Mouse (Mus musculus) forebrain, embryonic 16.5 days (tissue): ENCODE data around the gene Lrpprc. TPM values are rescaled to one million over a fixed set of nuclear protein-coding genes. Genes with fewer than 3 reads are reported as not detected.
"Not testable (repeated sequence)": the region's sequence is repeated elsewhere in the genome, so short reads cannot be mapped to it uniquely, and the experiment has no call there.

Experiments
- ATAC-seq: fragments of 200-750 bp; cut with Nextera tagmentation; 2 replicates; pipeline ENCODE4 v1.8.0; 2017; ENCODE audit warnings: mild to moderate bottlenecking, moderate library complexity
- H3K27ac ChIP-seq: fragments of 300-500 bp; sonication (generic); 2 replicates; pipeline ENCODE4 v1.5.1; 2014; ENCODE audit warnings: low read length, control low read depth
- H3K27me3 ChIP-seq: fragments of 300-500 bp; sonication (generic); replicated peaks from 2 replicates; pipeline ENCODE4 v1.6.1; 2014; ENCODE audit warnings: low read length; ENCODE audit not compliant: control insufficient read depth, insufficient read depth
- H3K36me3 ChIP-seq: fragments of 300-500 bp; sonication (generic); 2 replicates; pipeline ENCODE4 v1.6.1; 2014; ENCODE audit not compliant: control insufficient read depth, insufficient read depth
- H3K4me1 ChIP-seq: fragments of 300-500 bp; sonication (generic); replicated peaks from 2 replicates; pipeline ENCODE4 v1.6.1; 2014; ENCODE audit warnings: low read length; ENCODE audit not compliant: control insufficient read depth, insufficient read depth
- H3K4me2 ChIP-seq: fragments of 300-500 bp; sonication (generic); 2 replicates; pipeline ENCODE4 v1.6.1; 2014; ENCODE audit warnings: mild to moderate bottlenecking, low read length, control low read depth
- H3K4me3 ChIP-seq: fragments of 300-500 bp; sonication (generic); replicated peaks from 2 replicates; pipeline ENCODE4 v1.5.1; 2014; ENCODE audit warnings: mild to moderate bottlenecking, low read length, control low read depth
- H3K9ac ChIP-seq: fragments of 300-500 bp; sonication (generic); replicated peaks from 2 replicates; pipeline ENCODE4 v1.6.1; 2014; ENCODE audit warnings: low read depth, low read length, control low read depth
- H3K9me3 ChIP-seq: fragments of 300-500 bp; sonication (generic); 2 replicates; pipeline ENCODE4 v1.6.1; 2016; ENCODE audit warnings: low read length; ENCODE audit not compliant: control insufficient read depth
- WGBS: fragments of 180-500 bp; shearing (Covaris S2); extraction: QIAGEN DNeasy Blood & Tissue Kit; methylation state at CpG from one replicate; pipeline ENCODE4 v1.1.7; 2014; 5-methylcytosine and 5-hydroxymethylcytosine counted together
- polyA plus RNA-seq: library from polyadenylated mRNA; unstranded; fragments of >200 nt; fragmentation: Nextera tagmentation; extraction: Ambion mirVana; gene quantifications from 2 replicates; pipeline ENCODE4 v1.2.1, GENCODE M21; 2015

Gene Lrpprc
- polyA plus RNA-seq: 46.8 and 50.6 TPM in 2 replicates

DNA sequence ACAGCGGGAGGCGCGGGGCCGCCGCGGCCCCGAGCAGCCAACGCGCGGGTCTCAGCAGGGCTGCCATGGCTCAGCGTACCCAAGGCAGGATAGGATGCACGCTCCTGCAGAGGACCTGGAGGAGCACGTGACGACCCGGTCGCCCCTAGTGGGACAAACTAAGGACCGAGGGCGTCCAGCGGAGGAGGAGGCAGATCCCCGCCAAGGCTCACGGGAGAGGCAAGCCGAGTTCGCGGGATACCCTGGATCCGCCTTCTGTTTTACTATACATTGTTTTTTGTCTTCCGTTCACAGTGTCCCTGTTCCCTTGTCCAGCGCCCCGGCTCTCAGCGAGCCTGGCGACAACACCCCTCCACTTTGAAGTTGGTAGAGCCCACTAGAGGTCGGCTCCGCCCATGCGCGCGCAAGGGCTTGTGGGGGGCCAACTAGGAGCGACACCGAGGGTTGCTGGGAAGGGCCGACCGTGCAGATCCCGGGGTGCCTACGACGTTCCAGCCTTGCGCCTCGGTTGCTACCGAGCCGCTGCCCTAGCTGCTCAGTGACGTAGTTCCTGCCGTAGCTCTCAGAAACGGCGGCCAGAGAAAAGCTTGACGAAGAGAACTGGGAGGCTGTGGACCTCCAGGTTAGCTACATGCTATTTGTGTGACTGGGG is at the start of gene Lrpprc:
Gene Lrpprc, minus strand, starts transcription at position 343 of the 652 bp plus-strand sequence.
- peak; percentile 99 for ATAC-seq
- peaks cover 21% of the 10 kb centered on the region for H3K4me1 ChIP-seq
- H3K27me3 ChIP-seq: no peaks in the 10 kb centered on the region
- H3K4me3 ChIP-seq: peak within 1 kb of the TSS; percentile 75
- H3K36me3 ChIP-seq: no peaks in the 10 kb centered on the region; the same call in 1 of the 2 replicates
- H3K9me3 ChIP-seq: no peaks in the 10 kb centered on the region
- peak within 1 kb of the TSS; percentile 84 for H3K9ac ChIP-seq
- H3K27ac ChIP-seq: peak within 1 kb of the TSS; percentile 75
- under 1% methylated on average over 51 of the region's 51 CpGs for WGBS
- H3K4me2 ChIP-seq: peak within 1 kb of the TSS; percentile 68

DNA sequence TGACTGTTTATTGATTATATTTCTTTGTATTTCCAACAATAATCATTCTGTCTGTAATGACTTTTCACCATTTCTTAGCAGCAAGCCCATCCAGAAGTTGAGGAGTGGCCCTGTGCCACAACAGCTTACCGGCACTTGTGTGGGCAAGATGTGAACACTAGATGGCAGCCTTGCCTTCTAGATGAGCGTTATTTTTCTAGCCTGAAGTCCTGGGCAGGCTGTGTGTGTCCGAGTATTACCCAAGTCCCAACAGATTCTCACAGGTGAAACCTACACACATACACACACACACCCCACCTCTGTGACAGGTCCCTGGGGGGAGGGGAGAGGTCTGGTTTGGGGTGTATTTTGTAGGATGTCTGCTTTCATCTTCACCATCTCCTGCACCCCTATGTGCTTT is 47.2 kb upstream of the Lrpprc start:
- 2% methylated on average over 3 of the region's 3 CpGs for WGBS
- Histone ChIP-seq H3K9me3 (no peaks in the 10 kb centered on the region), H3K27ac (no peak overlapping the region), H3K4me1 (no peaks in the 10 kb centered on the region), H3K4me3 (no peak overlapping the region), H3K4me2 (no peak overlapping the region), H3K9ac (no peak overlapping the region), H3K27me3 (no peaks in the 10 kb centered on the region), H3K36me3 (no peaks in the 10 kb centered on the region)
- peak; percentile 64 for ATAC-seq

DNA sequence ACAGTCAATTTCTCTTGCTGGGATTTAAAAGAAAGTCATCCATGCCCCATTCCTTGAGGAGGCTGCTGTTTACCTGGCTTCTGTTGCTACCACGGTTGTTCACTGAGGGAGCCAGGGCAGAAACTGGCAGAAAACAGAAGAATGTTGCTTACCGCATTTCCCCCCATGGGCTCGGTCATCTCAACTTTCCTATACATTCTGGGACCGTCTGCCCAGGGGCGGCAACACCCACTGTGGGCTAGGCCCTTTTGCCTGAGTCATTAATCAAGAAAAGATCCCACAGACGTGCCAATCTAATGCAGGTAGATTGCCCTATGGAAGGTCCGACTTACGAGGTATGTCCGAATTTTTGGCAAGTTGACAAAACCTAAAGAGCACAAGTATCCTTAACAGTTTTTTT is 44.7 kb upstream of the Lrpprc start:
- Histone ChIP-seq H3K4me3 (no peak overlapping the region), H3K9me3 (no peaks in the 10 kb centered on the region), H3K36me3 (no peaks in the 10 kb centered on the region), H3K9ac (no peak overlapping the region), H3K27ac (no peak overlapping the region), H3K4me2 (no peak overlapping the region), H3K27me3 (no peaks in the 10 kb centered on the region), H3K4me1 (no peaks in the 10 kb centered on the region)
- WGBS: 85% methylated on average over 9 of the region's 9 CpGs
- no peak for ATAC-seq

DNA sequence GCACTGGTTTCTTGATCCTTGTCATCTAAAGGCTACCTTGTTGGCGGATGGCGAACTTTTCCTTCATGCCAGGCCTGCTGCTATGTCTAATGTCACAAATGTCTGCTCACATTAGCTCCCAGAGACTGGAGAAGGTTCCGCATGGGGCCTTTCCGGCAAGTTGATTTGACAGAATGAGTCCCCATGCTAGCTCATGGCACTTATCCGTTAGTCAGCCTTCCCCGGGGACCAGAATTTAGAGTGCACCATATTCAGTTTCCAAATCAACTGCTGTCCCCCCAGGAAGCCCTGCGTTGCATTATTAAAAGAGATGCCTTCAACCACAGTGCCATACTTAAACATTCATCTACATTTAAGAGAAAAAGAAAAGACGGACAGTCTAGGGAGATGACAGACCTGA is 41.8 kb upstream of the Lrpprc start:
- Histone ChIP-seq H3K27me3 (no peaks in the 10 kb centered on the region), H3K4me3 (no peak overlapping the region), H3K27ac (no peak overlapping the region), H3K36me3 (no peaks in the 10 kb centered on the region), H3K4me2 (no peak overlapping the region), H3K9ac (no peak overlapping the region), H3K9me3 (no peaks in the 10 kb centered on the region), H3K4me1 (no peaks in the 10 kb centered on the region)
- 63% methylated on average over 8 of the region's 8 CpGs for WGBS
- ATAC-seq: no peak

DNA sequence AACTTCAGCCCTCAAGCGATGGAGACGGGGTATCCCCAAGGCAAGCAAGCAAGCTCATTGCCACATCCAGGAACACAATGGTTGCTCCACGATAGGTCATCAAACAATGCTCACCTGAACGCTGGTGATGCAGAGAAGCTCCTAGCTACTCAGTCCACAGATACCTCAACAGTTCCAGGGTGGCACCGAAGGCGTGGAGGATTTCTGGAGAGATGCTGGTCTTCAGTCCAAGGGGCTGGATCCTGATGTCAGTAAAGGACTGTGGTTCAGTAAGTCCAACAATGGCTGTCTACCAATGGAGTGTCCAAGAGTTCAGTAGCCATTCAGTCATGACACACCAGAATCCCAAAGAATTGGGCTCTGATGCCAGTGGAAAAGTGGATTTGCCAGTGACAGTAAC is 37.7 kb upstream of the Lrpprc start:
- Histone ChIP-seq H3K4me1 (no peaks in the 10 kb centered on the region), H3K36me3 (no peaks in the 10 kb centered on the region), H3K9ac (no peak overlapping the region), H3K27ac (no peak overlapping the region), H3K27me3 (no peaks in the 10 kb centered on the region), H3K4me3 (no peak overlapping the region), H3K9me3 (no peaks in the 10 kb centered on the region), H3K4me2 (no peak overlapping the region)
- WGBS: 92% methylated on average over 6 of the region's 6 CpGs
- no peak for ATAC-seq

DNA sequence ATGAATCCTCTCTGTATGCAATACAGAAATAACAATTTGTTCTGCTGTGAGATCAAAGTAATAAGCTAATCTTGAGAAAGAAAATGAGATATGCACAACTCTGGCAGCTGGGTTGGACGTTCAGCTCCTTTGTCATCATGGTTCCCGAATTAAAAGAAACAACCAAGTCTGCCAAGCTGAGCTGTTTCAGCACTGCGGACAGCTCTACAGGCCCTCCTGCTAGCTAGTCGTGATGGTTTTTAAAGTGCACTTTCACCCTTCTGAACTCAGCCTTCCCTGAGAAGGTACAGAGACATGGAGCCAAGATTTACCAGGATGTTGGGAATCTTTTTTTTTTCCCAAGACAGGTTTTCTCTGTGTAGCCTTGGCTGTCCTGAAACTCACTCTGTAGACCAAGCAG is 30.0 kb upstream of the Lrpprc start:
- 9% methylated on average over 4 of the region's 4 CpGs for whole genome bisulfite sequencing

DNA sequence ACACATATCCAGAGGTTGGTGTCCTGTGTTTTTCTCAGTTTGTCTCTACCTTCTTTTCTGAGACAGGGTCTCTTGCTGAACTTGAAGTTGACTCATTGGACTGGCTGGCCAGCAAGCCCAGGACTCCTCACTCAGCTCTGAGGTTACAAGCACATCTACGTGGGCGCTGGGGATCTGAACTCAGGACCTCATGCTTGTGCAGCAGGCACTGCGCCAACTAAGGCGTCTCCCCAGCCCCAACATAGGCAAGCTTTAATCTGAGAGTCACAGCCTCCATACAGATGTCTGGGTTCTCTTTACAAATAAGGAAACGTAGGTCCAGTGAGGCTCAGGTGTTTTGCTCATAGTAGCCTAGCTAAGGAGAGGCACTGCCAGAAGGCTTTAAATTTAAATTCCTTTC is 27.8 kb upstream of the Lrpprc start:
- H3K27me3 ChIP-seq: no peaks in the 10 kb centered on the region
- no peak overlapping the region for H3K4me3 ChIP-seq
- no peak overlapping the region for H3K27ac ChIP-seq
- no peak overlapping the region for H3K4me2 ChIP-seq
- no peak overlapping the region for H3K9ac ChIP-seq
- WGBS: 90% methylated on average over 5 of the region's 5 CpGs
- no peak for ATAC-seq
- peaks cover 10% of the 10 kb centered on the region for H3K4me1 ChIP-seq
- no peaks in the 10 kb centered on the region for H3K36me3 ChIP-seq
- no peaks in the 10 kb centered on the region for H3K9me3 ChIP-seq

More for the DNA sequence above, 30.0 kb upstream of the Lrpprc start:
- H3K27ac ChIP-seq: no peak overlapping the region
- H3K36me3 ChIP-seq: no peaks in the 10 kb centered on the region
- ATAC-seq: no peak
- no peak overlapping the region for H3K4me2 ChIP-seq
- no peak overlapping the region for H3K4me3 ChIP-seq
- H3K27me3 ChIP-seq: no peaks in the 10 kb centered on the region
- no peaks in the 10 kb centered on the region for H3K9me3 ChIP-seq
- peaks cover 8% of the 10 kb centered on the region for H3K4me1 ChIP-seq
- H3K9ac ChIP-seq: no peak overlapping the region

DNA sequence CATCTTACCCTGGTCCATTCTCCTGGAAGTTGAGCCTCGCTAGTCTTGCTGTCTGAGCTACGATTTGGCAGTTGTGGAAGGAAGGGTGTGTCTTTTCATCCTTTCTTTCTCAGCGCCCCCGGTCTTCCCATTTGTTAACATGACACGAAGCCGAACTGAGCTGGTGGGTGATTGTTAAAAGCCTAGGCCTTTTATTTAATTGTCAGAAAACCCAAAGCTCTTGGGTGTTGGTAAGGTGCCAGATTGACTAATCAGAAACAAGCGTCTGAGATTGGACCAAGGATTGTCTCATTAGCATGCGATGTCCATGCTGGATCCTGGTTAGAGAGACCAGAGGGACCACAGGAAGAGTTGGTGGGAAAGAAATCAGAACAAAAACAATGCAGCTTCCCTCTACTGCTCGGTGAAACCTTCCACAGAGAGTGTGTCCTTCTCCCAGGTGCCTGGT is 25.4 kb upstream of the Lrpprc start:
- Histone ChIP-seq H3K36me3 (no peaks in the 10 kb centered on the region), H3K9me3 (no peaks in the 10 kb centered on the region), H3K4me1 (peaks cover 10% of the 10 kb centered on the region), H3K9ac (no peak overlapping the region; the same call in 1 of the 2 replicates), H3K27me3 (no peaks in the 10 kb centered on the region), H3K4me2 (peak overlapping the region; percentile 2; the same call in 1 of the 2 replicates), H3K4me3 (no peak overlapping the region), H3K27ac (peak overlapping the region; percentile 58)
- ATAC-seq: peak; percentile 67
- 16% methylated on average over 9 of the region's 9 CpGs for WGBS

DNA sequence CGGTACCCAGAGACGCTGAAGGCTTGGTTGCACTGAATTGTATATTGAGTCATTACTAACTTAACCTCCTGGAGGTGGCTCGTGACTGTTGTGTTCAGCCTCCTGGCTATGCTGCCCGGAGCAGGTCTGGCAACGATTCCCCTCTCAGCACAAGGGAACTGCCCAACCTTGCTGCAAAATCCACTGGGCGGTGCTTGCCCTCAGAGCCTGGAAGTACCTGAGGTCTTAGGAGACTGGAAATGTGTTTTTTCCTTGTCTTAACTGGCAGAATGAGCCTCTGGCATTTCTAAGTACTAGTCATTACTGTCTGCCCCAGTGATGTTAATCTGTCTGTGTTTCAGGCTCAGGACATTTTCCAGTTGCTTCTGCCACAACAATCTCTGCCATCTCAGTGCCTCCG is 24.3 kb upstream of the Lrpprc start:
- no peak overlapping the region for H3K4me3 ChIP-seq
- H3K9me3 ChIP-seq: no peaks in the 10 kb centered on the region
- no peaks in the 10 kb centered on the region for H3K36me3 ChIP-seq
- no peak for ATAC-seq
- H3K4me2 ChIP-seq: no peak overlapping the region
- WGBS: 79% methylated on average over 7 of the region's 7 CpGs
- no peaks in the 10 kb centered on the region for H3K27me3 ChIP-seq
- no peak overlapping the region for H3K9ac ChIP-seq
- H3K27ac ChIP-seq: no peak overlapping the region
- H3K4me1 ChIP-seq: peaks cover 10% of the 10 kb centered on the region

DNA sequence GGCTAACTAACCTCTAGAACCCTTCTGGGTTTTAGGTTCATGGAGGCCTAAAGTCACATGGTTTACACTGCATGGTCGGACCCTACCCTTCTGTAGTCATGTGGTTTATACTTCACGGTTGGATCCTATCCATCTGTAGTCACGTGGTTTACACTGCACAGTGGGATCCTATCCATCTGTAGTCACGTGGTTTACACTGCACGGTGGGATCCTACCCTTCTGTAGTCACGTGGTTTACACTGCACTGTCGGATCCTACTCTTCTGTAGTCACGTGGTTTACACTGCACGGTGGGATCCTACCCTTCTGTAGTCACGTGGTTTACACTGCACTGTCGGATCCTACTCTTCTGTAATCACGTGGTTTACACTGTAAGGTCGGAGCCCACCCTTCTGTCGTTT is 23.6 kb upstream of the Lrpprc start:
- peaks cover 10% of the 10 kb centered on the region for H3K4me1 ChIP-seq
- H3K27me3 ChIP-seq, ATAC-seq, H3K9ac ChIP-seq, H3K27ac ChIP-seq, H3K36me3 ChIP-seq, H3K9me3 ChIP-seq, H3K4me2 ChIP-seq, H3K4me3 ChIP-seq: not testable (repeated sequence)
- 87% methylated on average over 14 of the region's 14 CpGs for WGBS
